Mouse (Mus musculus): ENCODE results near the gene Gtf3c5. TPM values are rescaled to one million over a fixed set of nuclear protein-coding genes. Genes with fewer than 3 reads are reported as not detected.
A peak's percentile ranks its signal among the peaks of the same experiment; 100 is the strongest.

The Gtf3c5 gene
- polyA plus RNA-seq, 1 experiment from 2014 or later: 28.6 TPM

DNA sequence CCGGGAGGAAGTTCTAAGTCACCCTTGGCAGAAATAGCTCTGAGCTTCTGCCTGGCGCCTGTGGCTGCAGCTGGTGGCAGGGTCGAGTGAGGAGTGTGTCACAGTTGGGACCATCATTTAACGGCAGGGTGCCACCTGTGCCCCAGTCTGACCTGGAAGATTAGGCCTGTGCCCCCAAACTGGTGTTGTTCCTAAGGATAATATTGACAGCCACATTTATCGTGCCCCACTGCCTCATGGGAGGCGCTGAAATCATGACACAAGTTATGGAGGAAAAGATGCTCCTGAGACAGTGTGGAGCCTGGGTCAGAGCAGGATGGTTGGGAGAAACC lies 16.0 kb upstream of the Gtf3c5 start:
- H3K4me1 ChIP-seq (replicated peaks; ENCODE audit: control insufficient read depth, insufficient read depth, low read length): no peaks in the 10 kb centered on the region
- H3K27me3 ChIP-seq (ENCODE audit: control insufficient read depth, insufficient read depth, low read length): no peaks in the 10 kb centered on the region
- WGBS: 77% methylated on average over 6 of the region's 6 CpGs
- no peak overlapping the region for H3K4me3 ChIP-seq (replicated peaks; ENCODE audit: low read length)
- no peaks in the 10 kb centered on the region for H3K9me3 ChIP-seq (ENCODE audit: control insufficient read depth, low read length)
- ATAC-seq (ENCODE audit: low FRiP score): no peak
- no peak overlapping the region for H3K27ac ChIP-seq
- no peak for DNase-seq (ENCODE audit: low spot score)
- H3K4me2 ChIP-seq (replicated peaks): no peak overlapping the region
- H3K36me3 ChIP-seq (replicated peaks; ENCODE audit: control insufficient read depth, insufficient read depth): no peaks in the 10 kb centered on the region
- no peak overlapping the region for H3K9ac ChIP-seq

DNA sequence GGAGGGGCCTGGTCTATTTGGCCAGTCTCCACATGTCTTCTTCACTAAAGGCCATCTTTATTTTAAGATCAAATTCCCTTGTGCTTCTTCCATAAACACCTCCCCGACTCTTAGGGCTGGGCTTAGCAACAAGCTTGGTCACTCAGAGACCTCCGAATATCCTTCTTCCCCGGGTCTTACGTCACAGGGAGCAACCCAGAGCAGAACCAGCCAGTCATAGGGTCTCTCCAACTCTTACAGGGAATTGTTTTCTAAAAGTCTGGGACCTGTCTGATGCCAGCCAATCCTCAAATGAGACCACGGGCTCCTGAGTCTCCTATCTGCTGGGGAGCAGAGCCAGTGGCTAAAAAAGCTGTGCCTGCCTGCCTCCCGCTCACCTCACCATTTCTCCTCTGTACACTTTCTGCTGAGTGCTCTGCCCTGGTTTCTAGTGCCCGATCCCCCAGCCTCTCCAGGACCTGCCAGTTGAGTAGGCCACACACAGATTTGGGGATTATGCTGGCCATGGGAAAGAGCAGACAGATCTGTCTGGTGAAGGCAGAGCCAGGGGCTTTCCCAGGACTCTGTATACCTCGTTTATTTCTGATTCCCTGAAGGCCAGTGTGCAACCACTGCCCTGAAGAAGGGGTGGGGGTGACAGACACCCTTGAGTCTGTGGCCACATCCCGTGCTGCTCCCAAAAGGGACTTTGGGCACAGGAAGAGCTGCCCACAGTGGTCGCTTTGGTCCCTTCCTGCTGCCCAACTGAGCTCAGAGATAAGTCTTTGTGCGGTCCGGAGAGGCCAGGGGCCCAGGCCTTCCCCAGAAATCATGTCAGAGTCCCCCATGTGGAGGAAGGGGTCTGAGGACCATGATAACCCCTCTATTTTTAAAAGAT lies 15.4 kb upstream of the Gtf3c5 start:
- Histone ChIP-seq H3K27ac (no peak overlapping the region), H3K36me3 (replicated peaks; ENCODE audit: control insufficient read depth, insufficient read depth) (no peaks in the 10 kb centered on the region), H3K4me1 (replicated peaks; ENCODE audit: control insufficient read depth, insufficient read depth, low read length) (no peaks in the 10 kb centered on the region), H3K4me3 (replicated peaks; ENCODE audit: low read length) (no peak overlapping the region), H3K9me3 (ENCODE audit: control insufficient read depth, low read length) (no peaks in the 10 kb centered on the region), H3K4me2 (replicated peaks) (no peak overlapping the region), H3K27me3 (ENCODE audit: control insufficient read depth, insufficient read depth, low read length) (no peaks in the 10 kb centered on the region), H3K9ac (no peak overlapping the region)
- WGBS: 75% methylated on average over 12 of the region's 12 CpGs
- DNase-seq (ENCODE audit: low spot score) (no peak), ATAC-seq (ENCODE audit: low FRiP score) (no peak)

DNA sequence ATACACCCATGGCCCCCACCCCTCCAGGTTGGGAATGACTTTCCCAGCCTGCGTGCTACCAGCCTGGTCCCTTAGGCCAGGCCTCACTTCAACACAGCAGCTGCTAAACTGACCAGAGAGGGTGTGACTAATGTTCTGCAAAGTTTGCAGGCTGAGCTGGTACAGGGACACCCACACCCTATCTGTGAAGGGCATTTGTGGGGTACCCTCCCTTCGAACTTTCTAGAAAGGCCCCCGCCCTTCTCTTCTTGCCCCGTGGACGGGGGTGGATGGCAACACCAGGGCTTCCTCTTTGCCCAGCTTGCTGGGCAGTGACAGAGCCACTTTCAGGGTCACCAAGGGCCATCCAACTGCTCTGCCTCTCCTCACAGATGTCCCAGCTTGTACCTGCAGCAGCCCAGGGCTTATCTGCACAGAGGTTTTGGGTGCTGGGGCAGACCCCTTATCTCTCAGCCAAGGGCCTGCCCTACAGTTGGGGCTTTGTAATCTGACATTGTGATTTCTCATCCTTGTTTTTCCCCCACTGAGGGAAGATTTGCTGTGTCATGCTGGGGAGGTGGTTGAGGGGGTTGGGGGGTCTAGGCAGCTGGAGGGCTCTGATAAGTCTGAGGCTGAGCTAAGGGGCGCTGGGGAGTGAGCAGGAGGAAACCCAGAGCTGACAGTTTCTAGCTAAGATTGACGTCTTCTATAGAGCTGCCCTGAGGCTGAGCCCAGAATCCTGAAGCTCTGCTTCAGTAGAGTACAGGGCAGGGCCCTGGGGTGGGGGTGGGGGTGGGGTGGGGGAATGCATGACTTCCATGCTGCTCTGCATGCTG lies 14.4 kb upstream of the Gtf3c5 start:
- WGBS: 72% methylated on average over 7 of the region's 7 CpGs
- no peak for ATAC-seq (ENCODE audit: low FRiP score)
- no peak overlapping the region for H3K4me3 ChIP-seq (replicated peaks; ENCODE audit: low read length)

DNA sequence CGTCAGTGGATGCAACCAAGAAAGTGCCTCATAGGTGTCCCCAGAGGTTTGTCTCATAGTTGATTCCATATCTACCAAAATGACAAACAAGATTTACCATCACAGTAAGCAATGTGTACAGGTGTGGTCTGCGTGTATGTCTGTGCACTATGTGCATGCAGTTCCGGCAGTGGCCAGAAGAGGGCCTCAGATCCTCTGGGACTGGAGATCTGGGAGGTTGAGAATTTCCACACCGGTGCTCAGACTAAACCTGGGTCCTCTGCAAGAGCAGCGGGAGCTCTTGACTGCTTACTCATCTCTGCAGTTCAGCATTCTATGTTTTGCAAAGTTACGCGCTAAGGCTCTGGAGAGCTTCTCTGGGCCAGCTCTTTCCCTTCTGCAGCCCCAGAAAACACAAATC lies 13.4 kb upstream of the Gtf3c5 start:
- WGBS: 87% methylated on average over 7 of the region's 7 CpGs
- ATAC-seq (ENCODE audit: low FRiP score): no peak

More for the DNA sequence above, 14.4 kb upstream of the Gtf3c5 start:
- Histone ChIP-seq H3K9ac (no peak overlapping the region), H3K9me3 (ENCODE audit: control insufficient read depth, low read length) (no peaks in the 10 kb centered on the region), H3K36me3 (replicated peaks; ENCODE audit: control insufficient read depth, insufficient read depth) (no peaks in the 10 kb centered on the region), H3K27ac (no peak overlapping the region), H3K4me2 (replicated peaks) (no peak overlapping the region), H3K4me1 (replicated peaks; ENCODE audit: control insufficient read depth, insufficient read depth, low read length) (no peaks in the 10 kb centered on the region), H3K27me3 (ENCODE audit: control insufficient read depth, insufficient read depth, low read length) (no peaks in the 10 kb centered on the region)
- no peak for DNase-seq (ENCODE audit: low spot score)

DNA sequence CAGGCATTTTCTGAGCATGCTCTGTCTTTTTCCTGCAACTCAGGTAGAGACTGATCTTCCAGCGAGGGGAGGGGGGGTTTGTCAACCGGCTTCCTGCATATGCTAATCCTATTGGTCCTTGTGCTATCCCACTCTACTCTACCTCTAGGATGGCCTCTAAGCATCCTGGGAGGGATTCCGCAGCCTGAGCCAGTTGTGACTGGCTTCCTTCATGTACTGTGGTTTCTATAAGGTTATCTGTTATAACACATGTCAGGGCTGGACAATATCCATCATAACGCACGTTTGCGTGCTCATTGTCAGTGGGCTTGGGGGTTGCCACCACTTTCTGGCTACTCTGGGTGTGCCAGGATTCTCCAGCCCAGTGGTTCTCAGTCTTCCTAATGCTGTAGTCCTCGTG lies 12.5 kb upstream of the Gtf3c5 start:
- DNase-seq (ENCODE audit: low spot score) (no peak), ATAC-seq (ENCODE audit: low FRiP score) (no peak)
- WGBS: 79% methylated on average over 7 of the region's 7 CpGs

More for the DNA sequence above, 13.4 kb upstream of the Gtf3c5 start:
- no peak overlapping the region for H3K4me2 ChIP-seq (replicated peaks)
- H3K4me3 ChIP-seq (replicated peaks; ENCODE audit: low read length): no peak overlapping the region
- H3K9ac ChIP-seq: no peak overlapping the region
- no peaks in the 10 kb centered on the region for H3K9me3 ChIP-seq (ENCODE audit: control insufficient read depth, low read length)
- DNase-seq (ENCODE audit: low spot score): no peak
- no peaks in the 10 kb centered on the region for H3K36me3 ChIP-seq (replicated peaks; ENCODE audit: control insufficient read depth, insufficient read depth)
- no peak overlapping the region for H3K27ac ChIP-seq
- H3K4me1 ChIP-seq (replicated peaks; ENCODE audit: control insufficient read depth, insufficient read depth, low read length): no peaks in the 10 kb centered on the region
- no peaks in the 10 kb centered on the region for H3K27me3 ChIP-seq (ENCODE audit: control insufficient read depth, insufficient read depth, low read length)

DNA sequence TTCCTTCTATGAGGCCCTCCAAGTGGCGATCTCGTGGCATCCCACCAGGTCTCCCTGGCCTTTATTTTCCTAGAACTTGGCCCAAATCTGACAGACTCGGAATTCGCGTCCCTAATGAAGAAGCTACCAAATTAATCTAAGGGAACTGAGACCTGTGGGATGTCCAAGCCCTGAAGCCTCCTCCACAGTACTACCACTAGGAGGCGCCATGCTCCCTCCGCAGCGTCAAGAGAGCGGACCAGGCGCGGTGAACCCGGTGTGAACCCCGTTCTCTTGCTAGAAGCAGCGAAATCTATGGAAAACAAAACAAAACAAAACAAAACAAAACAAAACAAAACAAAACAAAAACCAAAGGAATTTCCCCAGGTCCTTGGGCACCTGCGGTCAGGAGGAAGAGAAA lies 9.3 kb upstream of the Gtf3c5 start:
- H3K9me3 ChIP-seq (ENCODE audit: control insufficient read depth, low read length): no peaks in the 10 kb centered on the region
- no peak for ATAC-seq (ENCODE audit: low FRiP score)
- WGBS: 9% methylated on average over 15 of the region's 15 CpGs
- DNase-seq (ENCODE audit: low spot score): peak; percentile 54
- H3K4me1 ChIP-seq (replicated peaks; ENCODE audit: control insufficient read depth, insufficient read depth, low read length): no peaks in the 10 kb centered on the region
- H3K36me3 ChIP-seq (replicated peaks; ENCODE audit: control insufficient read depth, insufficient read depth): no peaks in the 10 kb centered on the region
- no peak overlapping the region for H3K9ac ChIP-seq
- H3K4me2 ChIP-seq (replicated peaks): no peak overlapping the region
- no peak overlapping the region for H3K4me3 ChIP-seq (replicated peaks; ENCODE audit: low read length)
- H3K27ac ChIP-seq: no peak overlapping the region
- H3K27me3 ChIP-seq (ENCODE audit: control insufficient read depth, insufficient read depth, low read length): no peaks in the 10 kb centered on the region

More for the DNA sequence above, 12.5 kb upstream of the Gtf3c5 start:
- H3K4me2 ChIP-seq (replicated peaks): no peak overlapping the region
- no peaks in the 10 kb centered on the region for H3K9me3 ChIP-seq (ENCODE audit: control insufficient read depth, low read length)
- no peaks in the 10 kb centered on the region for H3K36me3 ChIP-seq (replicated peaks; ENCODE audit: control insufficient read depth, insufficient read depth)
- H3K27ac ChIP-seq: no peak overlapping the region
- no peak overlapping the region for H3K9ac ChIP-seq
- H3K4me3 ChIP-seq (replicated peaks; ENCODE audit: low read length): no peak overlapping the region
- H3K27me3 ChIP-seq (ENCODE audit: control insufficient read depth, insufficient read depth, low read length): no peaks in the 10 kb centered on the region
- H3K4me1 ChIP-seq (replicated peaks; ENCODE audit: control insufficient read depth, insufficient read depth, low read length): no peaks in the 10 kb centered on the region

DNA sequence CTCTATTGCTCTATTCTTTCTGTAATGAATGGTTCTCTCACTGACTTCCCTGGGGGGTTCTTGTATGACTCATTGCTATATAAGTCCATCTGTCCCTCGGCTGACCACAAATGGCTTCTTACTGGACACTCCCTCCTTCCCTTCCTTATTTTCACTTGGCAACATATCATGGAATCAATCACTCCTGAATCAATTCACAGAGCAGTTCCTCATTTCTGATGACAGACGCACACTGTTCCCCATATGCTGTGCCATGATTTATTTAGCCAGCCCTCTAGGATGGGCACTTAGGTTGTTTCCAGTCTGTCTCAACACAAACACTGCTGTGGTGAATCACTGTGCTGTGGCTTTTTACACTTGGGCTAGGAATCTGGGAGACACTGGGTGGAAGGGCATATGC lies 7.9 kb upstream of the Gtf3c5 start:
- H3K9me3 ChIP-seq (ENCODE audit: control insufficient read depth, low read length): no peaks in the 10 kb centered on the region
- no peak for ATAC-seq (ENCODE audit: low FRiP score)
- H3K4me3 ChIP-seq (replicated peaks; ENCODE audit: low read length): no peak overlapping the region
- H3K4me2 ChIP-seq (replicated peaks): no peak overlapping the region
- H3K4me1 ChIP-seq (replicated peaks; ENCODE audit: control insufficient read depth, insufficient read depth, low read length): no peaks in the 10 kb centered on the region
- no peaks in the 10 kb centered on the region for H3K36me3 ChIP-seq (replicated peaks; ENCODE audit: control insufficient read depth, insufficient read depth)
- no peaks in the 10 kb centered on the region for H3K27me3 ChIP-seq (ENCODE audit: control insufficient read depth, insufficient read depth, low read length)
- no peak for DNase-seq (ENCODE audit: low spot score)
- no peak overlapping the region for H3K27ac ChIP-seq
- no peak overlapping the region for H3K9ac ChIP-seq
- WGBS: 81% methylated on average over 2 of the region's 2 CpGs

DNA sequence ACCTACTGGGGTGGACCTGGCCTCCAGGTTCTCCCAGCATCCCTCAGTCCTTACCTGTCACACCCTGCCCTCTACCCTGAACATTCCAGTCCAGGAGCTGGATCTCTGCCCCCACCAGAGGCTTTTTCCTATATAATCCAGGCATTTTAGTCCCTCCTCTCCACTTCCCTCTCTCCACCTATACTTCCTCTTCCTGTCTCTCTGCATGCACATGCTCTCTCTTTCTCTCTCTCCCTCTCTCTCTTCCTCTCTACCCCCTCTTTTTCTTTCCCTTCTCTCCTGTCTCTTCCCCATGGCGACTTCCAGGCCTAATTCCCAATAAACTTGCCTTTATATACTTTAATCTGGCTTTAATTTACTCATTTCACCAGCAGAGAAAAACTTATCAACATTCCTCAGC lies 5.0 kb upstream of the Gtf3c5 start:
- DNase-seq (ENCODE audit: low spot score): no peak
- H3K4me2 ChIP-seq (replicated peaks): no peak overlapping the region

DNA sequence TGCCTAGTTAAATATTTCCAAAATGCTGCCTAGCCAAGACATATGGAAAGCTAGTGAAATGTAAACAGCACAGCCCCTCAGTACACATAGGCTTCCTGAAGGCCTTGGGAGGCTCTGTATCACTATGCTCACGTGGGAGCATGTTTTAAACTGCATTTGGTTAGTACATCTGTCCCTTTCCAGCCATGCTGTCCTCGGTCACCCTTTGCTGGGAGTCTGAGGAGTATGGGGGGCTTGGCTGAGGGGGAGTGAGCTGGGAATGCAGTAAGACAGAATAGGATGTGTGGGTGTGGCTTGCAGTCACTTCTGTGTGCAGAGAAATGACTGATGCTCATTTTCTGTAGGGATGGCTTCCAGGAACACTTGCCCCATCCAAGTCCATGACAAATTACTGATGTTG lies 2.2 kb upstream of the Gtf3c5 start:
- no peak overlapping the region for H3K27ac ChIP-seq
- no peak overlapping the region for H3K4me2 ChIP-seq (replicated peaks)
- no peak for DNase-seq (ENCODE audit: low spot score)
- 50% methylated on average over 2 of the region's 2 CpGs for WGBS
- no peak overlapping the region for H3K9ac ChIP-seq
- no peak overlapping the region for H3K4me3 ChIP-seq (replicated peaks; ENCODE audit: low read length)
- no peak for ATAC-seq (ENCODE audit: low FRiP score)
- no peaks in the 10 kb centered on the region for H3K27me3 ChIP-seq (ENCODE audit: control insufficient read depth, insufficient read depth, low read length)
- no peaks in the 10 kb centered on the region for H3K9me3 ChIP-seq (ENCODE audit: control insufficient read depth, low read length)
- no peaks in the 10 kb centered on the region for H3K36me3 ChIP-seq (replicated peaks; ENCODE audit: control insufficient read depth, insufficient read depth)
- peaks cover 19% of the 10 kb centered on the region for H3K4me1 ChIP-seq (replicated peaks; ENCODE audit: control insufficient read depth, insufficient read depth, low read length)

More for the DNA sequence above, 5.0 kb upstream of the Gtf3c5 start:
- Histone ChIP-seq H3K36me3 (replicated peaks; ENCODE audit: control insufficient read depth, insufficient read depth) (no peaks in the 10 kb centered on the region), H3K9me3 (ENCODE audit: control insufficient read depth, low read length) (no peaks in the 10 kb centered on the region), H3K4me1 (replicated peaks; ENCODE audit: control insufficient read depth, insufficient read depth, low read length) (peaks cover 4% of the 10 kb centered on the region), H3K4me3 (replicated peaks; ENCODE audit: low read length) (no peak overlapping the region), H3K27ac (no peak overlapping the region), H3K9ac (no peak overlapping the region), H3K27me3 (ENCODE audit: control insufficient read depth, insufficient read depth, low read length) (no peaks in the 10 kb centered on the region)
- ATAC-seq (ENCODE audit: low FRiP score): no peak
- WGBS: 32% methylated on average over 1 of the region's 1 CpGs
